Mouse (Mus musculus) adrenal gland, postnatal 25 days (tissue): ENCODE measurements around the gene Ncoa4. TPM values are rescaled to one million over a fixed set of nuclear protein-coding genes. Genes with fewer than 3 reads are reported as not detected.

Experiments
- DNase-seq: peaks from one replicate; pipeline ENCODE4 v3.0.0; 2021; ENCODE audit warnings: mixed read lengths
- total RNA-seq: library from RNA; stranded (reverse); gene quantifications from 2 replicates; pipeline ENCODE4 v1.2.3, GENCODE M21; 2021

The Ncoa4 gene
- total RNA-seq, 1 experiment from 2014 or later: 193 TPM

GRCm38 (mm10) chr14:32201354-32201753 is 41.7 kb downstream of the Ncoa4 start:
- peak; percentile 63 for DNase-seq

GRCm38 (mm10) chr14:32201791-32202451 is 42.3 kb downstream of the Ncoa4 start, which contains the start of the genes Timm23 and Parg:
TSS of gene Timm23 (minus strand) at chr14:32201898.
TSS of gene Parg (plus strand) at chr14:32201949.
- DNase-seq: peak; percentile 88

DNA sequence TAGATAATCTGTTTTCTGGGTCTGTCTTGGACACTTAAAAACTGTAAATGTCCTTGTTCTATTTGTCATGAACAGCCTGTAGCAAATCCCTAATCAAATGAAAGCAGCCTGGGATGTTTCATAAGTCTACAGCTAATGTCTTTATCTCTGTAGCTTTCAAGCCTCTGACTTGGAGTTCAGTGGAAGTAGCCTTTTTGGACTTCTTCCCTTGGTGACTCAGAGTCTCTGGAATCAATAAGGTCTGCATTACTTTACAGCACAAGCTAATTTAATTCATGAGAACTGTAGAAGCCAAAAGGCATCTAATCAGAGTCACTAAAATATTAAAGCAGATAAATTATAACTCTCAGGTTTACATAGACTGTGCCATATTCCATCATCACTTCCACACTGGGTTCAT is 66.9 kb downstream of the Ncoa4 start:
- no peak for DNase-seq

GRCm38 (mm10) chr14:32228996-32229395 is 69.3 kb downstream of the Ncoa4 start:
- peak; percentile 56 for DNase-seq

Other genes with a start within 250 kb of the Ncoa4 start
- 4.3 and 4.6 TPM in 2 replicates for gene Galnt15, start 130.9 kb upstream of the Ncoa4 start, total RNA-seq
- gene Oxnad1, start 74.5 kb upstream of the Ncoa4 start, total RNA-seq: 37.6 and 51.6 TPM in 2 replicates
- gene Dph3, start 74.1 kb upstream of the Ncoa4 start, total RNA-seq: 54.5 and 69.4 TPM in 2 replicates
- not detected in 2 replicates for gene Msmb, start 17.8 kb upstream of the Ncoa4 start, total RNA-seq
- 121 and 174 TPM in 2 replicates for gene Timm23, start 42.0 kb downstream of the Ncoa4 start, total RNA-seq
- 73.1 and 75.6 TPM in 2 replicates for gene Parg, start 42.1 kb downstream of the Ncoa4 start, total RNA-seq
- gene Ogdhl, start 162.2 kb downstream of the Ncoa4 start, total RNA-seq: 7.5 and 9.4 TPM in 2 replicates
- not detected in 2 replicates for gene 1700024G13Rik, start 228.5 kb downstream of the Ncoa4 start, total RNA-seq